Mouse (Mus musculus) lung, postnatal 0 days (tissue): ENCODE data around the gene Tmem128. TPM values are rescaled to one million over a fixed set of nuclear protein-coding genes. Genes with fewer than 3 reads are reported as not detected.

Experiments used
- ATAC-seq: fragments of 200-750 bp; cut with Nextera tagmentation; 2 replicates; pipeline ENCODE4 v1.8.0; 2017; ENCODE audit warnings: moderate library complexity
- DNase-seq: peaks from one replicate; pipeline ENCODE4 v3.0.0-alpha.2; 2016; ENCODE audit warnings: low spot score
- H3K27ac ChIP-seq: fragments of 300-500 bp; sonication (generic); 2 replicates; pipeline ENCODE4 v1.5.1; 2014; ENCODE audit warnings: antibody characterized with exemption, mild to moderate bottlenecking, low read length, mixed read lengths
- H3K27me3 ChIP-seq: fragments of 300-500 bp; sonication (generic); replicated peaks from 2 replicates; pipeline ENCODE4 v1.6.1; 2014; ENCODE audit warnings: low read length, mixed read lengths; ENCODE audit not compliant: insufficient read depth
- H3K36me3 ChIP-seq: fragments of 300-500 bp; sonication (generic); 2 replicates; pipeline ENCODE4 v1.6.1; 2014; ENCODE audit warnings: low read length, mixed read lengths; ENCODE audit not compliant: insufficient read depth
- H3K4me1 ChIP-seq: fragments of 300-500 bp; sonication (generic); 2 replicates; pipeline ENCODE4 v1.6.1; 2014; ENCODE audit warnings: antibody characterized with exemption, low read depth, low read length, mixed read lengths; ENCODE audit not compliant: insufficient read depth
- H3K4me2 ChIP-seq: fragments of 300-500 bp; sonication (generic); replicated peaks from 2 replicates; pipeline ENCODE4 v1.6.1; 2014; ENCODE audit warnings: low read depth, mild to moderate bottlenecking, low read length, moderate library complexity, mixed read lengths
- H3K4me3 ChIP-seq: fragments of 300-500 bp; sonication (generic); 2 replicates; pipeline ENCODE4 v1.5.1; 2014; ENCODE audit warnings: low read depth, low read length
- H3K9ac ChIP-seq: fragments of 300-500 bp; sonication (generic); replicated peaks from 2 replicates; pipeline ENCODE4 v1.6.1; 2014; ENCODE audit warnings: low read depth, mild to moderate bottlenecking
- H3K9me3 ChIP-seq: fragments of 300-500 bp; sonication (generic); 2 replicates; pipeline ENCODE4 v1.6.1; 2016; ENCODE audit warnings: low read length, mixed read lengths
- CTCF ChIP-seq: IDR thresholded peaks from 2 replicates; pipeline ENCODE4 v1.5.1; 2016; ENCODE audit warnings: antibody characterized with exemption, mild to moderate bottlenecking
- EP300 ChIP-seq: IDR thresholded peaks from 2 replicates; pipeline ENCODE4 v1.6.1; 2016; ENCODE audit warnings: antibody characterized with exemption, mild to moderate bottlenecking, control low read depth
- WGBS: fragments of 180-500 bp; shearing (Covaris S2); extraction: QIAGEN DNeasy Blood & Tissue Kit; methylation state at CpG from one replicate; pipeline ENCODE4 v1.1.7; 2014; 5-methylcytosine and 5-hydroxymethylcytosine counted together
- polyA plus RNA-seq: library from polyadenylated mRNA; unstranded; fragments of >200 nt; fragmentation: Nextera tagmentation; extraction: Ambion mirVana; gene quantifications from 2 replicates; pipeline ENCODE4 v1.2.1, GENCODE M21; 2015

Tmem128 gene
- polyA plus RNA-seq, 1 experiment from 2014 or later = 113 TPM

DNA sequence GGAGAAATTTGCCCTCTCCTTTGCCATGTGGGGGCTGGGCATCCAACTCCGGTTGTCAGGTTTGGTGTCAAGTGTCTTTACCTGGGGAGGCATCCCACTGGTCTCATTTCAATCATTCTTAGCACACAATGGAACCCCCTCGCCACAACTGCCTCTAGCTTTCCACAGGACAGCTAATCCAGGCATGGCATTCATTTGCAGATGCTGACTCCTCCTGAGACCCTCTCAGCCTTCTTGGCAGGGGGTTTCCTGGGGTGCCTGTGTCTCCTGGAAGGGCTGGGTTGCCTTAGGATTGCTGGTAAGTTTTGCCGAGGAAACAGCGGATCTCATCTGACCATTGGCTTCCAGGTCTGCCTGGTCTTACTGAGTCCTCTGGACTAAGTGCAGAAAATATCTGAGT, 15.8 kb downstream of the Tmem128 start, which contains the start of gene Otop1:
Gene Otop1 (plus strand): TSS at position 202 of the 400 bp plus-strand sequence.
- ATAC-seq = no peak
- no peaks in the 10 kb centered on the region for H3K9me3 ChIP-seq
- H3K27ac ChIP-seq = no peak within 1 kb of the TSS
- H3K4me2 ChIP-seq = no peak within 1 kb of the TSS
- H3K9ac ChIP-seq = no peak within 1 kb of the TSS
- no peaks in the 10 kb centered on the region for H3K4me1 ChIP-seq
- H3K4me3 ChIP-seq = no peak within 1 kb of the TSS
- TF ChIP-seq CTCF (no peak), EP300 (no peak)
- 12% methylated on average over 4 of the region's 4 CpGs for WGBS
- no peak for DNase-seq
- H3K36me3 ChIP-seq = peaks cover 7% of the 10 kb centered on the region; the same call in 1 of the 2 replicates
- peaks cover 20% of the 10 kb centered on the region for H3K27me3 ChIP-seq

- no peaks in the 10 kb centered on the region for H3K9me3 ChIP-seq
- H3K9ac ChIP-seq = no peak overlapping the region
- ATAC-seq = no peak
- 4% methylated on average over 19 of the region's 19 CpGs for WGBS
- DNase-seq = no peak
- no peak overlapping the region for H3K4me2 ChIP-seq
- H3K27ac ChIP-seq = no peak overlapping the region
- no peak overlapping the region for H3K4me3 ChIP-seq
- 0 out of 2 replicates have a peak, but pooled peaks cover under 1% of the 10 kb centered on the region for H3K36me3 ChIP-seq
- TF ChIP-seq CTCF (no peak), EP300 (no peak)
- peaks cover 20% of the 10 kb centered on the region for H3K27me3 ChIP-seq
- no peaks in the 10 kb centered on the region for H3K4me1 ChIP-seq
Measured at GRCm38 (mm10) chr5:38276451-38276850, 16.5 kb downstream of the Tmem128 start.

DNA sequence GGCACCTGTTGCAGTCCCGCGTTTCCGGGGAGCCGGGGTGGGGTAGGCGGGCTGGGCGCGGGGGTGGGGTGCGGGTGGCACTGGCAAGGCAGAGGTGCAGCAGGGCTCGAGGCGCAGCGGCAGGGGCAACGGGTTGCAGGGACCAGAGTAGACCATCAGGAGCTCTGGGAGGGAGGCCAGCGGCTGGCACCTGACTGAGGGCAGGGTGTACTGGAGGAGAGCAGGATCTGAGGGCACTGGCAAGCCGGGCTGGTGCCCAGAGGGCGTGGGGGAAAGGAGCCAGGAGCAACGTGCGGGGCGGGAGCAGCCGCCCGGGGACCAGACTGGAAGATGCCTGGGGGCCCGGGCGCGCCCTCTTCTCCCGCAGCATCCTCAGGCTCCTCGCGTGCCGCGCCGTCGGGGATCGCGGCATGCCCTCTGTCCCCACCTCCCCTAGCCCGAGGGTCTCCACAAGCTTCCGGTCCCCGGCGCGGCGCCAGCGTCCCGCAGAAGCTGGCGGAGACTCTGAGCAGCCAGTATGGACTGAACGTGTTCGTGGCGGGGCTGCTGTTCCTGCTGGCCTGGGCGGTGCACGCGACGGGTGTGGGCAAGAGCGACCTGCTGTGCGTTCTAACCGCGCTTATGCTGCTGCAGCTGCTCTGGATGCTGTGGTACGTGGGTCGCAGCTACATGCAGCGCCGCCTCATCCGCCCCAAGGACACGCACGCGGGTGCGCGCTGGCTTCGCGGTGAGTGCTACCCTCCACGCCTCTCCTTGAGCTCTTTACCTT, 17.3 kb downstream of the Tmem128 start:
- H3K4me1 ChIP-seq = no peaks in the 10 kb centered on the region
- no peaks in the 10 kb centered on the region for H3K36me3 ChIP-seq
- H3K27me3 ChIP-seq = peaks cover 20% of the 10 kb centered on the region
- 5% methylated on average over 57 of the region's 65 CpGs for WGBS
- no peak for DNase-seq
- no peak overlapping the region for H3K9ac ChIP-seq
- no peak for ATAC-seq
- H3K4me3 ChIP-seq = no peak overlapping the region
- TF ChIP-seq CTCF (no peak), EP300 (no peak)
- H3K27ac ChIP-seq = no peak overlapping the region
- H3K4me2 ChIP-seq = no peak overlapping the region
- no peaks in the 10 kb centered on the region for H3K9me3 ChIP-seq

GRCm38 (mm10) chr5:38277936-38278600, 18.1 kb downstream of the Tmem128 start:
- H3K36me3 ChIP-seq = no peaks in the 10 kb centered on the region
- no peak for DNase-seq
- no peak overlapping the region for H3K4me2 ChIP-seq
- H3K4me1 ChIP-seq = no peaks in the 10 kb centered on the region
- ATAC-seq = no peak
- no peak overlapping the region for H3K27ac ChIP-seq
- 13% methylated on average over 12 of the region's 12 CpGs for WGBS
- H3K9me3 ChIP-seq = no peaks in the 10 kb centered on the region
- no peak overlapping the region for H3K4me3 ChIP-seq
- H3K27me3 ChIP-seq = peaks cover 20% of the 10 kb centered on the region
- H3K9ac ChIP-seq = no peak overlapping the region
- TF ChIP-seq EP300 (no peak), CTCF (no peak)

DNA sequence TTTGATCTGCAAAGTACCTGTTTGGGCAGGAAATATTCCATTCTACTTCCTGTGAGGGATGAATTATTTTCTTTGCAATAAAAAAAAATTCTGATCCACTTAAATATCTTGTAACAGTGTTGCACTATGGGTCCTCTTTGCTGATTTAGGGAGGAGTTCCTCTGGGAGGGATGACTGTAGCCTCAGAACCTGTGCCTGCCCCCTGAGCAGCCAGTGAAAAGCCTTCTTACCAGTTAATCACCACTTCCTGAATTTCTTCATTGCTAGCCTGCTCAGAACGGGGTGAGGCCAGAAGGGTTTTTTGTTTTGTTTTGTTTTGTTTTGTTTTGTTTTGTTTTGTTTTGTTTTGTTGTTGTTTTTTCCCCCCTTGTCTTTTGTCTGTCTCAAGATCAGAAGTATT, 20.1 kb downstream of the Tmem128 start:
- no peak for ATAC-seq
- TF ChIP-seq EP300 = no peak
- TF ChIP-seq CTCF = no peak
- WGBS = 32% methylated on average over 1 of the region's 1 CpGs
- peaks cover 20% of the 10 kb centered on the region for H3K27me3 ChIP-seq
- H3K4me1 ChIP-seq = no peaks in the 10 kb centered on the region
- H3K36me3 ChIP-seq = no peaks in the 10 kb centered on the region
- no peak overlapping the region for H3K9ac ChIP-seq
- no peaks in the 10 kb centered on the region for H3K9me3 ChIP-seq
- no peak overlapping the region for H3K4me2 ChIP-seq
- H3K4me3 ChIP-seq = no peak overlapping the region
- DNase-seq = no peak
- no peak overlapping the region for H3K27ac ChIP-seq

GRCm38 (mm10) chr5:38285724-38286123, 25.7 kb downstream of the Tmem128 start:
- Histone ChIP-seq H3K4me1 (no peaks in the 10 kb centered on the region), H3K27ac (no peak overlapping the region), H3K4me3 (no peak overlapping the region), H3K9me3 (no peaks in the 10 kb centered on the region), H3K9ac (no peak overlapping the region), H3K27me3 (no peaks in the 10 kb centered on the region), H3K36me3 (no peaks in the 10 kb centered on the region), H3K4me2 (no peak overlapping the region)
- DNase-seq (no peak), ATAC-seq (no peak)
- 50% methylated on average over 9 of the region's 9 CpGs for WGBS
- TF ChIP-seq CTCF = no peak
- no peak for TF ChIP-seq EP300
